Mouse (Mus musculus): ENCODE measurements at regions not wholly inside any gene's neighbourhood (a gene's known extent, or its start where the extent isn't known, plus 50 kb on each side); places are given as distances from the start of the nearest gene placed in this dataset.

- 67% methylated on average over 2 of the region's 2 CpGs for WGBS
These were observed 62.5 kb upstream of the Lrch2 start for GRCm38 (mm10) chrX:147616374-147616773.

GRCm38 (mm10) chrX:147608660-147609059, 54.8 kb upstream of the Lrch2 start:
- ATAC-seq: peak; percentile 75
- Histone ChIP-seq H3K4me1 (ENCODE audit: control insufficient read depth, insufficient read depth, low read depth, low read length) (no peaks in the 10 kb centered on the region), H3K9ac (ENCODE audit: low read depth, low read length) (no peak overlapping the region), H3K36me3 (ENCODE audit: control insufficient read depth, insufficient read depth, low read length) (no peaks in the 10 kb centered on the region), H3K9me3 (ENCODE audit: control insufficient read depth, low read length) (no peaks in the 10 kb centered on the region), H3K4me3 (ENCODE audit: low read length) (no peak overlapping the region), H3K27ac (ENCODE audit: low read depth, low read length) (no peak overlapping the region), H3K4me2 (ENCODE audit: low read length) (no peak overlapping the region), H3K27me3 (replicated peaks; ENCODE audit: control insufficient read depth, insufficient read depth, low read length) (no peaks in the 10 kb centered on the region)
- WGBS: 13% methylated on average over 3 of the region's 3 CpGs

More at GRCm38 (mm10) chrX:147616374-147616773, 62.5 kb upstream of the Lrch2 start:
- Histone ChIP-seq H3K9ac (ENCODE audit: low read depth, low read length) (no peak overlapping the region), H3K27me3 (replicated peaks; ENCODE audit: control insufficient read depth, insufficient read depth, low read length) (no peaks in the 10 kb centered on the region), H3K27ac (ENCODE audit: low read depth, low read length) (no peak overlapping the region), H3K36me3 (ENCODE audit: control insufficient read depth, insufficient read depth, low read length) (no peaks in the 10 kb centered on the region), H3K4me1 (ENCODE audit: control insufficient read depth, insufficient read depth, low read depth, low read length) (no peaks in the 10 kb centered on the region), H3K9me3 (ENCODE audit: control insufficient read depth, low read length) (no peaks in the 10 kb centered on the region), H3K4me2 (ENCODE audit: low read length) (no peak overlapping the region), H3K4me3 (ENCODE audit: low read length) (no peak overlapping the region)
- ATAC-seq: no peak

Data from hindbrain, embryonic 16.5 days (tissue).